Mouse (Mus musculus) 416B (cell line): ENCODE measurements at regions not wholly inside any gene's neighbourhood (a gene's known extent, or its start where the extent isn't known, plus 50 kb on each side); places are given as distances from the start of the nearest gene placed in this dataset.
A peak's percentile ranks its signal among the peaks of the same experiment; 100 is the strongest.
"Not testable (repeated sequence)": the region's sequence is repeated elsewhere in the genome, so short reads cannot be mapped to it uniquely, and the experiment has no call there.

ENCODE experiments used
- DNase-seq: peaks from one replicate; pipeline ENCODE4 v3.0.0; 2011; ENCODE audit warnings: low read depth

- DNase-seq = no peak
Measured at GRCm38 (mm10) chr5:142281997-142282396, 119.3 kb upstream of the Foxk1 start.

DNA sequence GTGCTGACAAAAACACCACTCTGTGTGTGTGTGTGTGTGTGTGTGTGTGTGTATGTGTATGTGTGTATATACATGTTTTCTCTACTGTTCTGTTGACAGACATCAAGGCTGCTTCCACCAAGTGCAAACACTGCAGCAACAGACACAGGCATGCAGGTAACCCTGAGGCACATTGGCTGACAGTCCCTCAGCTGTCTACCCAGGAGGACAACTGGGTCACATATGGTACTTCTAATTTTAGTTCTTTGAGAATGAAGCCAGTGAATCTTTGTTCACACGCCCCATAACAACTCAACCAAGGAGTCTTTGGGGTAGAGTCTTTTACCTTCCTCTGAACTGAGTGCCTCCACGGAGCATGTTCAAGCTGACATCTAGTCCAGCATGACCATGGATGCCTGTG, 113.3 kb upstream of the Foxk1 start:
- DNase-seq = no peak

DNA sequence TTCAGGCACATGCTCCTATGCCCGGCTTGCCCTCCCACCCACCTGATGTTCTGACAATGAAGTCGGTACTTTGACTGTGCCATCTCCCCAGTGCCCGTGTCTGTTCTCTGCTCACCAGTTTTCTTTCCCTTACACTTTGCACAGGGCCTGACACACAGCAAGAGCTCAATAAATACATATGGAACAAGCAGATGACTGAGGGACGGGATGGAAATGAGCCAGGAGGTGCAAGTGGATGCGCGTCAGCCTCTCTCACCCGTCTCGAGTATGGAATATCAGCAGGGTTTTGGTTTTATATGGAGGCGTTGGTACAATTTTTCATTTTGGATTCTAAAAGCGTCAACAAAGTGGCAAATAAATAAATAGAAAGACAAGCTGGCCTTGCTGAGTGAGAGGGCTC, 109.8 kb upstream of the Foxk1 start:
- no peak for DNase-seq

DNA sequence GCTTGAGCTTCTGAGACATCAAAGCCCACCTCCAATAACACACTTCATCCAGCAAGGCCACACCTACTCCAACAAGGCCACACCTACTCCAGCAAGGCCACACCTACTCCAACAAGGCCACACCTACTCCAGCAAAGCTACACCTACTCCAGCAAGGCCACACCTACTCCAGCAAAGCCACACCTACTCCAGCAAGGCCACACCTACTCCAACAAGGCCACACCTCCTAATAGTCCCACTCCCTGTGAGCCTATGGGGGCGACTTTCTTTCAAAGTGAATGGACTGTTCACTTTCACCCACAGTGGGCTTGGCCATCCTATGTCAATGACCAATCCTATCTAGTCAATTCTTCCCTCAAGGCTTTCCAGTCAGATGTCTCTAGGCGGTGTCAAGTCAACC, 104.9 kb upstream of the Foxk1 start:
- DNase-seq = not testable (repeated sequence)

DNA sequence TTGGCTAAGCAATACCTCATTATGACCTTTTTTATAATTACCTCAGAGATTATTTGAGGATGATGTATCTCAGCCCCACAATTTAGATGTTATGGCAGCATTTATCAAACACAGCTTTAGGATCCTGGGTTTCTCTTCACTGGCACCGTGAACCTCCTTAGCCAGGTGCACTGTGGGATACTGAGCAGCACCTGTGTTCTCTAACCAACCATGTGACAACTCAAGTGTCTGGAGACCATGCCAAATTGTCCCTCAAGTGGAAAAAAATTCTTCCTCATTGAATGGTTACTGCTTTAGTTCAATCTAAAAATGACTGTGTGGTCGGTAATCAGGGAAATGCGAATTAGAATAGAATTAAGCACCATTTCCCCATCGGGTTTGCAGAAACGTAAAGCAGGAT, 101.7 kb upstream of the Foxk1 start:
- no peak for DNase-seq

- DNase-seq = no peak
Measured at GRCm38 (mm10) chr5:142308511-142308910, 92.8 kb upstream of the Foxk1 start.

- DNase-seq = no peak
Measured at GRCm38 (mm10) chr5:142313944-142314343, 87.4 kb upstream of the Foxk1 start.

DNA sequence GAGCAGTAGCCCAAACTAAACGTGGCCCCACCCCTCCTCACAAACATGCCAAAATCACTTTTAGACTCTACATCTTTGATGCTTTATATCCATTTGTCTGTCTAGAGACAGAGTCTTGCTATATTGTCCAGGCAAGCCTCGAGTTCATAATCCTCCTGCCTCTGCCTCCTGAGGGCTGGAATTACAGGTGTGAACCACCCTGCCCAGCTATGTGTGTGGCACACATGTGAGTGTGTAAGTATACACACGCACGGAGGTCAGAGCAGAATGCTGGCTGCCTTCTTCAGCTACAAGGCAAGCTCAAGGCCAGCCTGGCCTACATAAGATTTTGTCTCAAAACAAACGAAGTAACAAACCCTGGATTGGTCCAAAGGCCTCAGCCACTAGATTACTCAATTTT, 86.8 kb upstream of the Foxk1 start:
- DNase-seq = no peak

DNA sequence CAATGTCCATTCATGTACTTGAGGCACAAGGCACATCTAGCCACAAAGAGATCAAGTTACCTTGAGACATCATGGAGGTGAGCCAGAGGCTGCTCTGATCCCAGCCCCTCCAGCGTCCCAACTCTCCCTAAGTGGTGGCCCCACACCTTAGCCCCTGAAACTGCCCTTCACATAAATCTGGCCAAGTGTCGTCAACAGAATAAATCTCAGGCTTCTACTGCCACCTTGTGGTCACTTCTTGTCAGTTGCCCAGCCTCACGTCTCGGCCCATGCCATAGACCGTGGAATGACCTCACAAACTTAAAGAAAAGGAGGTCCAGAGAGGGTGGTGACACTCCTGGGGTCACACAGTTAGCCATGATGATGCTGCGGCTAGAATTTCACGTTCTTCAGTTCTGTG, 82.0 kb upstream of the Foxk1 start:
- DNase-seq = peak; percentile 69

- DNase-seq = no peak
Measured at GRCm38 (mm10) chr5:142321316-142321715, 80.0 kb upstream of the Foxk1 start.

- peak; percentile 31 for DNase-seq
Measured at GRCm38 (mm10) chr5:142324928-142325327, 76.4 kb upstream of the Foxk1 start.

- DNase-seq = peak; percentile 21
Measured at GRCm38 (mm10) chr5:142325560-142325959, 75.7 kb upstream of the Foxk1 start.

GRCm38 (mm10) chr5:142327261-142327660, 74.0 kb upstream of the Foxk1 start:
- peak; percentile 70 for DNase-seq

DNA sequence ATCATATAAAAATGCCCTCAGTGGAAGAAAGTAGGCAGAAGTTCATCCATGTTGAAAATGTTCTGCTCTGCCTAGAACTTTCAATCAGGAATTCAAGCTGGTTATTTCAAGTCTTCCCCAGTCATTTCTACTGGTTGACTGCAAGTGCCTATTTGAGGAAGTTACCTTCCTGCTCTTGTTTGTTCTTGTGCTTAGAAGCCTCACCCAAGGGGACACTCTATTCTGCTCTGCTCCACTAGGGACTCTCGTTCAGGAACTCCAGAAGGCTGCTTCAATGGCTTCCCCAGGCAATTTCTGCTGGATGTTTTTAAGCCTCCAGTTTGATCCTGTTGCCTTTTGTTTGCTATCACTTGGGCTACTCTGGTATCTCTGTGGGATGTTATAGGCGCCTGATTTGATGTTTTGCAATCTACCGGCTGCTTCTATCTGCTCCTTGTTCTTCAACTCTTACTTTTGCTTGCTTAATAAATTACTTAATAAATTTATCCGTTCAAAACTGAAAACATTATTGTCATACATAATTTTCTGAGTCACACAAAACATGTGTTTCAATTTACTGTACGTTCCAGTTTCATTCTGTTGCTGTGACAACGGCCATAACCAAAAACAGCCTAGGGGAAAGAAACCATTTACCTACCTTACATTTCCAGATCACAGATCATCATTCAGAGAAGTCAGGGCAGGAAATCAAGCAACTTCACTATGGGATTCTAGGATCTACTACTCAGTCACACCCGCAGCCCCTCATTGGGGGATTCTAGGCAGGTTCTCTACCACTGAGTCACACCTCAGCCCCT, 71.4 kb upstream of the Foxk1 start:
- DNase-seq = peak; percentile 49

- DNase-seq = no peak
Measured at GRCm38 (mm10) chr5:142332744-142333143, 68.6 kb upstream of the Foxk1 start.

DNA sequence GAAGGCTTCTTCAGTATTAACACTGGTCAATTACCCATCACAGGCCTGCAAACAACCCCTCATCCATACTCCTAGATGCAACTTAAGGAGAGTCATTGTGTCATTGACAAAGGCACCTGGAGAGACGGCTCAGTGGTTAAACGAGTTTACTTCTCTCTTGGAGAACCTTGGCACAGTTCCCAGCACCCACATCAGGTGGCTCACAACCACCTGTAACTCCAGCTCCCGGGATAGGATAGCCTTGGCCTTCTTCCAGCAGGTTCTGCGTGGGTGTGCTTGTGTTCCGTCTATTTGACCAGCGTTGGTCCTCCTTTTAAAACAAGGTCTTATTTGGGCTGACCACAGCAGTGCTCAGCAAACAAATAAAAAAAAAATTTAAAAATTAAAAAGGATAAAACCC, 63.9 kb upstream of the Foxk1 start:
- no peak for DNase-seq

DNA sequence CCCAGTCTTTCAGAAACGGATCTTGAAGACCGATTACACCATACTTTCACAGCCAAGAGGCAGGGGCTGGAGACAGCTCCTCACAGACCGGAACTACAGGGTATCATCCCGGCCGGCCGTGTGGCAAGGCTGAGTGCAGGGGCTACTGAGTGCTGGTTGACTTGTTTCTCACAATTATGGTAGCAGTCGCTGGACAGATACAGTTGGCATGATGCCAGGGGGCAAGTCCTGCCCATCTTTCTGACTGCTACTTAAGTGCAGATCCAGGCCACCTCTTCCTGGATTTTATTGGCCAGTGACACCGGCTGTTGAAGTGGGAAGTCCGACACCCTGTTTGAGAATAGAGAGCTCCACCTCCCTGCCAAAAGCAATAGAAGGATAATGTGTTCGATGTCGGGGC, 63.2 kb upstream of the Foxk1 start:
- DNase-seq = no peak

DNA sequence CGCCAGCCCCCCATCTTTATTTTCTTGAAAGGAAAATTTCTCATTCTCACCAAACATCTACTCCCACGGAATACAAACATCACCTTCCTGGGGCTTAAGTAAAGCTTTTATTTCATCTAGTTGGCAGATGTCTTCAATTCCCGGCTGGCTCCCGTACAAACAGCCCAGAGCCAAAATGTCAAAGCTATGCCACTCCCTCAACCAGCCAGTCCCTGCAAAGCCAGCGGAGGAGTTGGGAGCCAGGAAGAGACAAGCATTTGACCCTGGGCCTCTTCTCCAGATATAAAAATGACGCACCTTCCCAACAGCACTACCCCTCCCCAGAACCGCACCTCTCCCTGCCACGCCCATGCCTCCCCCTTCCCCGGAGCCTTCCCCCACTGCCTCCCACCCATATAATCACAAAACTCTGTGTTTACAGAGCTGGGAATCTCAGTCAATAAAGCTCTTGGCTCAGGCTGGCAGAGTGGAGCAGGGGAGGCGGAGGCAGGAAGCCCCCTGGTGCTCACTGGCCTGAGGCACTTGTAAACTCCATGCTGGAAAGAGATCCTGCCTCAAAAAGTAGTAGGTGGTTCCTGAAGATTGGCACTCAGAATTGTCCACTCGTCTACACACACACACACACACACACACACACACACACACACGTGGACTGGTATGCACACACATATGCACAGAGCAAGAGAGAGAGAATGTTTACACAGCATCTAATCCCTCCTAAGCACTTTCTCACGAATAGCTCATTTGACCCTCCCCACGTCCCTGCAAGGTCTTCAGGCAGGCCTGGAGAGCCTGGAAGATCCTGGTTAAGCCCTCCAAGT, 60.9 kb upstream of the Foxk1 start:
- no peak for DNase-seq

DNA sequence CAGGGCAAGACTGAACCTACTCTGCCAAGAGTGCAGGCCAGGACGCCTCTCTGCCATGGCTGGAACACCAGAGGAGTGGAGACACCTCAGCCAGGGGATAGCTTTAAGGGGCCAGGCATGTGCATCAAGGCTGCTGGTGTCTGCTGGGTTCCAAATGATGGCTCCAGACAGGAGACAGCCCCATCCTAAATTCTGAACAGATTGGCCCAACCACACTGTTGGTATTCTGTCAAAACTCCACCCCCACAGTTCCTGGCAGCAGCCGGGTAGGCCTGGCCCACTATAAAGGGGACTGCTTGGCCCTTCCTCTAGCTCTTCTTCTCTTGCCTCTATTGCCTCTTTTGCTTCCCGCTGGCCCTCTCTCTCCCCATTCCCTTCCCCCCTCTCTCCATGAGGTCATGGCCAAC, 60.3 kb upstream of the Foxk1 start:
- DNase-seq = no peak

DNA sequence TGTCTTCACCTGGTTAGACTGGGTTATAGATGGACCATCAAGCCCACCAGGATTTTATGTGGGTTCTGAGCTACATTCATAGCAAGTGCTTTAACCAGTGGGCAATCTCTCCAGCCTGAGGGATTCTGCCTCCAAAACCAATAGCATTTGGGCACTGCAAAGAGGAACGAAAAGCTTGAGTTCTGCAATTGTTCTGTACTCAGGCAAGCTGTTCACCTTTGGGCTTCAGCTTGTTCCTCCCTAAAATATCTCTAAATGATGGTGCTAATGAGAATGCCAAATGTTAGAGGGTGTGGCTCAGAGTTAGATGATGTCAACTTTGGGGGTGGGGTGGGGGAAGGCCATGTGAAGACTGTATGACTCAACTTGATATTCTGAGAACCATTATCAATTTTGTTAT, 54.8 kb upstream of the Foxk1 start:
- DNase-seq = no peak

GRCm38 (mm10) chr5:142350574-142350973, 50.7 kb upstream of the Foxk1 start:
- DNase-seq = peak; percentile 71
